Mouse (Mus musculus) heart, postnatal 0 days (tissue): ENCODE data around the gene Gjb6. TPM values are rescaled to one million over a fixed set of nuclear protein-coding genes. Genes with fewer than 3 reads are reported as not detected.

Source experiments
- ATAC-seq: fragments of 200-750 bp; cut with Nextera tagmentation; 2 replicates; pipeline ENCODE4 v1.8.0; 2017; ENCODE audit warnings: low read depth, moderate number of reproducible peaks, moderate library complexity; ENCODE audit not compliant: insufficient read depth
- DNase-seq: peaks from one replicate; pipeline ENCODE4 v3.0.0-alpha.2; 2016; ENCODE audit warnings: low spot score
- H3K27ac ChIP-seq: fragments of 300-500 bp; sonication (generic); 2 replicates; pipeline ENCODE4 v1.5.1; 2014; ENCODE audit warnings: low read depth, mild to moderate bottlenecking
- H3K27me3 ChIP-seq: fragments of 300-500 bp; sonication (generic); 2 replicates; pipeline ENCODE4 v1.6.1; 2014; ENCODE audit warnings: low read length, mixed read lengths; ENCODE audit not compliant: control insufficient read depth, insufficient read depth
- H3K36me3 ChIP-seq: fragments of 300-500 bp; sonication (generic); replicated peaks from 2 replicates; pipeline ENCODE4 v1.6.1; 2014; ENCODE audit warnings: low read length, mixed read lengths; ENCODE audit not compliant: control insufficient read depth, insufficient read depth
- H3K4me1 ChIP-seq: fragments of 300-500 bp; sonication (generic); 2 replicates; pipeline ENCODE4 v1.6.1; 2014; ENCODE audit warnings: antibody characterized with exemption; ENCODE audit not compliant: control insufficient read depth, insufficient read depth
- H3K4me2 ChIP-seq: fragments of 300-500 bp; sonication (generic); 2 replicates; pipeline ENCODE4 v1.6.1; 2014; ENCODE audit warnings: low read depth, mild to moderate bottlenecking, low read length, moderate library complexity
- H3K4me3 ChIP-seq: fragments of 300-500 bp; sonication (generic); 2 replicates; pipeline ENCODE4 v1.5.1; 2014; ENCODE audit warnings: low read depth, low read length
- H3K9ac ChIP-seq: fragments of 300-500 bp; sonication (generic); replicated peaks from 2 replicates; pipeline ENCODE4 v1.6.1; 2014; ENCODE audit warnings: low read depth, low read length, mixed read lengths
- H3K9me3 ChIP-seq: fragments of 300-500 bp; sonication (generic); replicated peaks from 2 replicates; pipeline ENCODE4 v1.6.1; 2016; ENCODE audit warnings: low read length; ENCODE audit not compliant: control insufficient read depth
- CTCF ChIP-seq: IDR thresholded peaks from 2 replicates; pipeline ENCODE4 v1.5.1; 2016; ENCODE audit warnings: antibody characterized with exemption, control low read depth, low read depth
- EP300 ChIP-seq: IDR thresholded peaks from 2 replicates; pipeline ENCODE4 v1.6.1; 2016; ENCODE audit warnings: antibody characterized with exemption, low read depth
- WGBS: fragments of 180-500 bp; shearing (Covaris S2); extraction: QIAGEN DNeasy Blood & Tissue Kit; methylation state at CpG from one replicate; pipeline ENCODE4 v1.1.7; 2014; 5-methylcytosine and 5-hydroxymethylcytosine counted together
- polyA plus RNA-seq: library from polyadenylated mRNA; unstranded; fragments of >200 nt; fragmentation: Nextera tagmentation; extraction: Ambion mirVana; gene quantifications from 2 replicates; pipeline ENCODE4 v1.2.1, GENCODE M21; 2015
- total RNA-seq: library from RNA; depleted of rRNA; stranded (reverse); fragments of >200 nt; gene quantifications from 2 replicates; pipeline ENCODE4 v1.2.3, GENCODE M21; 2014; ENCODE audit warnings: low replicate concordance; rRNA removed

Gene Gjb6
- 5.0 TPM in 1 of 2 replicates, not detected in the other for total RNA-seq
- not detected in 2 replicates for polyA plus RNA-seq

- Histone ChIP-seq H3K36me3 (no peaks in the 10 kb centered on the region), H3K9ac (no peak within 1 kb of the TSS), H3K4me3 (peak within 1 kb of the TSS; percentile 21; the same call in 1 of the 2 replicates), H3K27me3 (peaks cover 53% of the 10 kb centered on the region), H3K4me2 (peak within 1 kb of the TSS; percentile 38), H3K4me1 (no peaks in the 10 kb centered on the region), H3K9me3 (no peaks in the 10 kb centered on the region), H3K27ac (no peak within 1 kb of the TSS)
- DNase-seq: no peak
- ATAC-seq: no peak
- WGBS: 2% methylated on average over 32 of the region's 33 CpGs
- no peak for TF ChIP-seq EP300
- TF ChIP-seq CTCF: no peak
Observed at GRCm38 (mm10) chr14:57133161-57133661, at the start of gene Gjb6. Gjb6 (minus strand) TSS chr14:57133611.

- TF ChIP-seq CTCF (no peak), EP300 (no peak)
- H3K4me1 ChIP-seq: no peaks in the 10 kb centered on the region
- no peaks in the 10 kb centered on the region for H3K9me3 ChIP-seq
- H3K27me3 ChIP-seq: no peaks in the 10 kb centered on the region
- no peak overlapping the region for H3K27ac ChIP-seq
- ATAC-seq (no peak), DNase-seq (no peak)
- no peak overlapping the region for H3K9ac ChIP-seq
- 81% methylated on average over 3 of the region's 3 CpGs for WGBS
- H3K4me2 ChIP-seq: no peak overlapping the region
- H3K4me3 ChIP-seq: no peak overlapping the region
- H3K36me3 ChIP-seq: no peaks in the 10 kb centered on the region
Observed at GRCm38 (mm10) chr14:57165493-57165892, 32.1 kb upstream of the Gjb6 start.

GRCm38 (mm10) chr14:57161833-57162232 lies 28.4 kb upstream of the Gjb6 start:
- TF ChIP-seq CTCF (no peak), EP300 (no peak)
- no peak overlapping the region for H3K4me2 ChIP-seq
- H3K9ac ChIP-seq: no peak overlapping the region
- H3K27ac ChIP-seq: no peak overlapping the region
- H3K9me3 ChIP-seq: no peaks in the 10 kb centered on the region
- DNase-seq (no peak), ATAC-seq (no peak)
- no peaks in the 10 kb centered on the region for H3K4me1 ChIP-seq
- H3K36me3 ChIP-seq: no peaks in the 10 kb centered on the region
- no peak overlapping the region for H3K4me3 ChIP-seq
- no peaks in the 10 kb centered on the region for H3K27me3 ChIP-seq
- 57% methylated on average over 2 of the region's 2 CpGs for WGBS

GRCm38 (mm10) chr14:57161201-57161600 lies 27.8 kb upstream of the Gjb6 start:
- WGBS: 75% methylated on average over 4 of the region's 4 CpGs

GRCm38 (mm10) chr14:57154916-57155315 lies 21.5 kb upstream of the Gjb6 start:
- no peak for TF ChIP-seq EP300
- TF ChIP-seq CTCF: no peak
- H3K9ac ChIP-seq: no peak overlapping the region
- H3K27ac ChIP-seq: no peak overlapping the region
- H3K4me1 ChIP-seq: no peaks in the 10 kb centered on the region
- no peak for ATAC-seq
- no peak overlapping the region for H3K4me3 ChIP-seq
- no peaks in the 10 kb centered on the region for H3K36me3 ChIP-seq
- no peak overlapping the region for H3K4me2 ChIP-seq
- H3K9me3 ChIP-seq: 0 out of 2 replicates have a peak, but pooled peaks cover 3% of the 10 kb centered on the region
- H3K27me3 ChIP-seq: no peaks in the 10 kb centered on the region
- 34% methylated on average over 6 of the region's 6 CpGs for WGBS
- no peak for DNase-seq

More at GRCm38 (mm10) chr14:57161201-57161600, 27.8 kb upstream of the Gjb6 start:
- Histone ChIP-seq H3K4me1 (no peaks in the 10 kb centered on the region), H3K27ac (no peak overlapping the region), H3K9me3 (no peaks in the 10 kb centered on the region), H3K4me3 (no peak overlapping the region), H3K4me2 (no peak overlapping the region), H3K36me3 (no peaks in the 10 kb centered on the region), H3K27me3 (no peaks in the 10 kb centered on the region), H3K9ac (no peak overlapping the region)
- DNase-seq (no peak), ATAC-seq (no peak)
- TF ChIP-seq EP300 (no peak), CTCF (no peak)

GRCm38 (mm10) chr14:57145741-57146140 lies 12.3 kb upstream of the Gjb6 start:
- Histone ChIP-seq H3K27me3 (no peaks in the 10 kb centered on the region), H3K9me3 (0 out of 2 replicates have a peak, but pooled peaks cover under 1% of the 10 kb centered on the region), H3K9ac (no peak overlapping the region), H3K4me1 (no peaks in the 10 kb centered on the region), H3K27ac (no peak overlapping the region), H3K36me3 (no peaks in the 10 kb centered on the region), H3K4me2 (no peak overlapping the region), H3K4me3 (no peak overlapping the region)
- 26% methylated on average over 4 of the region's 4 CpGs for WGBS
- DNase-seq (no peak), ATAC-seq (no peak)
- TF ChIP-seq CTCF (no peak), EP300 (no peak)
